Mouse (Mus musculus) stomach, postnatal 0 days (tissue): ENCODE measurements at regions not wholly inside any gene's neighbourhood (a gene's known extent, or its start where the extent isn't known, plus 50 kb on each side); places are given as distances from the start of the nearest gene placed in this dataset.

Experiments used
- CTCF ChIP-seq: IDR thresholded peaks from 2 replicates; pipeline ENCODE4 v1.5.1; 2016; ENCODE audit warnings: antibody characterized with exemption, low read depth, mild to moderate bottlenecking, moderate library complexity
- EP300 ChIP-seq: optimal IDR thresholded peaks from 2 replicates; pipeline ENCODE3; 2016; ENCODE audit warnings: antibody characterized with exemption

- no peak for TF ChIP-seq CTCF
- no peak for TF ChIP-seq EP300
Observed at GRCm38 (mm10) chr13:90404392-90404791, 315.0 kb upstream of the Xrcc4 start.
